Mouse (Mus musculus): Measurements from ENCODE around the gene Aoc3. TPM values are rescaled to one million over a fixed set of nuclear protein-coding genes. Genes with fewer than 3 reads are reported as not detected.

Gene Aoc3
- 0.13 and 0.14 TPM in 2 replicates for polyA plus RNA-seq (2015; fragmentation: Nextera tagmentation; extraction: Ambion mirVana)

- no peak for ATAC-seq (ENCODE audit: low FRiP score, low read depth)
- no peak within 1 kb of the TSS for H3K4me3 ChIP-seq
- H3K4me2 ChIP-seq, result no peak within 1 kb of the TSS
- H3K36me3 ChIP-seq, result no peaks in the 10 kb centered on the region
- H3K27me3 ChIP-seq, result no peaks in the 10 kb centered on the region
- H3K9ac ChIP-seq, result no peak within 1 kb of the TSS
- H3K9me3 ChIP-seq, result no peaks in the 10 kb centered on the region
- 74% methylated on average over 7 of the region's 7 CpGs for WGBS
- H3K27ac ChIP-seq (replicated peaks), result no peak within 1 kb of the TSS
- no peaks in the 10 kb centered on the region for H3K4me1 ChIP-seq (replicated peaks)
These were observed at the start of gene Aoc3 for GRCm38 (mm10) chr11:101330371-101330924. Gene Aoc3 (plus strand): TSS chr11:101330605.

GRCm38 (mm10) chr11:101280837-101281236 is 49.6 kb upstream of the Aoc3 start:
- no peak overlapping the region for H3K27ac ChIP-seq (replicated peaks)
- no peak for ATAC-seq (ENCODE audit: low FRiP score, low read depth)

GRCm38 (mm10) chr11:101282896-101283295 is 47.5 kb upstream of the Aoc3 start:
- no peak overlapping the region for H3K9ac ChIP-seq
- H3K27ac ChIP-seq (replicated peaks), result no peak overlapping the region
- 31% methylated on average over 5 of the region's 5 CpGs for WGBS
- no peaks in the 10 kb centered on the region for H3K27me3 ChIP-seq
- no peak for ATAC-seq (ENCODE audit: low FRiP score, low read depth)
- no peak overlapping the region for H3K4me3 ChIP-seq
- H3K4me2 ChIP-seq, result no peak overlapping the region
- peaks cover 12% of the 10 kb centered on the region for H3K4me1 ChIP-seq (replicated peaks)
- H3K9me3 ChIP-seq, result no peaks in the 10 kb centered on the region
- 0 out of 2 replicates have a peak, but pooled peaks cover 7% of the 10 kb centered on the region for H3K36me3 ChIP-seq

More at GRCm38 (mm10) chr11:101280837-101281236, 49.6 kb upstream of the Aoc3 start:
- Histone ChIP-seq H3K4me1 (replicated peaks) (peaks cover 28% of the 10 kb centered on the region), H3K27me3 (no peaks in the 10 kb centered on the region), H3K9me3 (no peaks in the 10 kb centered on the region), H3K36me3 (no peaks in the 10 kb centered on the region), H3K4me2 (no peak overlapping the region), H3K9ac (no peak overlapping the region), H3K4me3 (no peak overlapping the region)
- 52% methylated on average over 7 of the region's 7 CpGs for WGBS

GRCm38 (mm10) chr11:101283805-101284204 is 46.6 kb upstream of the Aoc3 start:
- Histone ChIP-seq H3K9me3 (no peaks in the 10 kb centered on the region), H3K4me3 (no peak overlapping the region), H3K9ac (no peak overlapping the region), H3K27me3 (no peaks in the 10 kb centered on the region), H3K4me1 (replicated peaks) (peaks cover 8% of the 10 kb centered on the region), H3K4me2 (no peak overlapping the region), H3K36me3 (peaks cover 16% of the 10 kb centered on the region), H3K27ac (replicated peaks) (no peak overlapping the region)
- ATAC-seq (ENCODE audit: low FRiP score, low read depth), result no peak
- 67% methylated on average over 4 of the region's 4 CpGs for WGBS

GRCm38 (mm10) chr11:101287306-101287705 is 43.1 kb upstream of the Aoc3 start:
- H3K9me3 ChIP-seq, result no peaks in the 10 kb centered on the region
- H3K4me1 ChIP-seq (replicated peaks), result no peaks in the 10 kb centered on the region
- 79% methylated on average over 9 of the region's 9 CpGs for WGBS
- peaks cover 44% of the 10 kb centered on the region for H3K36me3 ChIP-seq
- H3K9ac ChIP-seq, result no peak overlapping the region
- H3K4me2 ChIP-seq, result no peak overlapping the region
- no peaks in the 10 kb centered on the region for H3K27me3 ChIP-seq
- no peak overlapping the region for H3K27ac ChIP-seq (replicated peaks)
- H3K4me3 ChIP-seq, result no peak overlapping the region
- no peak for ATAC-seq (ENCODE audit: low FRiP score, low read depth)

- WGBS, result 98% methylated on average over 8 of the region's 8 CpGs
- Histone ChIP-seq H3K27me3 (no peaks in the 10 kb centered on the region), H3K27ac (replicated peaks) (no peak overlapping the region), H3K36me3 (peaks cover 69% of the 10 kb centered on the region), H3K4me2 (no peak overlapping the region), H3K9me3 (no peaks in the 10 kb centered on the region), H3K9ac (no peak overlapping the region), H3K4me3 (no peak overlapping the region), H3K4me1 (replicated peaks) (no peaks in the 10 kb centered on the region)
- ATAC-seq (ENCODE audit: low FRiP score, low read depth), result no peak
These were observed 39.2 kb upstream of the Aoc3 start for GRCm38 (mm10) chr11:101291231-101291630.

- no peak overlapping the region for H3K4me3 ChIP-seq
- H3K4me1 ChIP-seq (replicated peaks), result peaks cover under 1% of the 10 kb centered on the region
- H3K9me3 ChIP-seq, result no peaks in the 10 kb centered on the region
- H3K27me3 ChIP-seq, result no peaks in the 10 kb centered on the region
- H3K27ac ChIP-seq (replicated peaks), result no peak overlapping the region
- WGBS, result 88% methylated on average over 8 of the region's 8 CpGs
- no peak overlapping the region for H3K4me2 ChIP-seq
- no peak overlapping the region for H3K9ac ChIP-seq
- peaks cover 56% of the 10 kb centered on the region for H3K36me3 ChIP-seq
- no peak for ATAC-seq (ENCODE audit: low FRiP score, low read depth)
These were observed 35.2 kb upstream of the Aoc3 start for GRCm38 (mm10) chr11:101295191-101295590.

GRCm38 (mm10) chr11:101300881-101301280 is 29.5 kb upstream of the Aoc3 start:
- 70% methylated on average over 7 of the region's 7 CpGs for WGBS
- no peaks in the 10 kb centered on the region for H3K27me3 ChIP-seq
- peak overlapping the region; percentile 67; the same call in 1 of the 2 replicates for H3K9ac ChIP-seq
- peaks cover 15% of the 10 kb centered on the region for H3K36me3 ChIP-seq
- H3K4me1 ChIP-seq (replicated peaks), result peaks cover 19% of the 10 kb centered on the region
- H3K4me3 ChIP-seq, result peak overlapping the region; percentile 79
- H3K9me3 ChIP-seq, result no peaks in the 10 kb centered on the region
- no peak for ATAC-seq (ENCODE audit: low FRiP score, low read depth)
- H3K4me2 ChIP-seq, result peak overlapping the region; percentile 84
- no peak overlapping the region for H3K27ac ChIP-seq (replicated peaks)

GRCm38 (mm10) chr11:101301299-101302003 is 29.0 kb upstream of the Aoc3 start:
- peaks cover 13% of the 10 kb centered on the region; the same call in 1 of the 2 replicates for H3K36me3 ChIP-seq
- ATAC-seq (ENCODE audit: low FRiP score, low read depth), result peak; percentile 50; the same call in 1 of the 2 replicates
- peaks cover 19% of the 10 kb centered on the region for H3K4me1 ChIP-seq (replicated peaks)
- H3K4me3 ChIP-seq, result peak overlapping the region; percentile 79
- peak overlapping the region; percentile 72 for H3K27ac ChIP-seq (replicated peaks)
- peak overlapping the region; percentile 67 for H3K9ac ChIP-seq
- H3K4me2 ChIP-seq, result peak overlapping the region; percentile 84
- 14% methylated on average over 26 of the region's 26 CpGs for WGBS
- no peaks in the 10 kb centered on the region for H3K9me3 ChIP-seq
- no peaks in the 10 kb centered on the region for H3K27me3 ChIP-seq

- peaks cover 19% of the 10 kb centered on the region for H3K4me1 ChIP-seq (replicated peaks)
- H3K27ac ChIP-seq (replicated peaks), result peak within 1 kb of the TSS; percentile 72
- H3K27me3 ChIP-seq, result no peaks in the 10 kb centered on the region
- 7% methylated on average over 37 of the region's 39 CpGs for WGBS
- peaks cover 10% of the 10 kb centered on the region; the same call in 1 of the 2 replicates for H3K36me3 ChIP-seq
- H3K9me3 ChIP-seq, result no peaks in the 10 kb centered on the region
- ATAC-seq (ENCODE audit: low FRiP score, low read depth), result peak; percentile 97
- H3K4me2 ChIP-seq, result peak within 1 kb of the TSS; percentile 84
- peak within 1 kb of the TSS; percentile 79 for H3K4me3 ChIP-seq
- peak within 1 kb of the TSS; percentile 67 for H3K9ac ChIP-seq
These were observed 28.2 kb upstream of the Aoc3 start, which contains the start of gene Becn1 for GRCm38 (mm10) chr11:101302004-101302798. Gene Becn1 (minus strand): TSS chr11:101302286.

- WGBS, result 46% methylated on average over 5 of the region's 5 CpGs
- H3K4me1 ChIP-seq (replicated peaks), result no peaks in the 10 kb centered on the region
These were observed 22.7 kb upstream of the Aoc3 start for GRCm38 (mm10) chr11:101307744-101308143.

GRCm38 (mm10) chr11:101311083-101311482 is 19.3 kb upstream of the Aoc3 start:
- H3K4me2 ChIP-seq, result no peak overlapping the region
- H3K27ac ChIP-seq (replicated peaks), result no peak overlapping the region
- H3K27me3 ChIP-seq, result 0 out of 2 replicates have a peak, but pooled peaks cover 2% of the 10 kb centered on the region
- no peak for ATAC-seq (ENCODE audit: low FRiP score, low read depth)
- H3K4me1 ChIP-seq (replicated peaks), result 0 out of 2 replicates have a peak, but pooled peaks cover 3% of the 10 kb centered on the region
- no peaks in the 10 kb centered on the region for H3K36me3 ChIP-seq
- H3K9me3 ChIP-seq, result no peaks in the 10 kb centered on the region
- WGBS, result 85% methylated on average over 3 of the region's 3 CpGs
- H3K9ac ChIP-seq, result no peak overlapping the region
- H3K4me3 ChIP-seq, result no peak overlapping the region

More at GRCm38 (mm10) chr11:101307744-101308143, 22.7 kb upstream of the Aoc3 start:
- Histone ChIP-seq H3K36me3 (no peaks in the 10 kb centered on the region), H3K27me3 (0 out of 2 replicates have a peak, but pooled peaks cover 2% of the 10 kb centered on the region), H3K9ac (no peak overlapping the region), H3K27ac (replicated peaks) (no peak overlapping the region), H3K9me3 (no peaks in the 10 kb centered on the region), H3K4me2 (no peak overlapping the region), H3K4me3 (no peak overlapping the region)
- ATAC-seq (ENCODE audit: low FRiP score, low read depth), result no peak

All from hindbrain, embryonic 15.5 days (tissue).